Mouse (Mus musculus): Measurements from ENCODE around the gene Tcirg1.

GRCm38 (mm10) chr19:3889096-3889495 lies 17.8 kb downstream of the Tcirg1 start:
- TF ChIP-seq EP300 (IDR thresholded peaks at IDR 0.05; ENCODE audit: insufficient read depth, low read depth, low read length), result no peak
- TF ChIP-seq CTCF (IDR thresholded peaks at IDR 0.05), result no peak
